Mouse (Mus musculus) heart, embryonic 16.5 days (tissue): ENCODE measurements at regions not wholly inside any gene's neighbourhood (a gene's known extent, or its start where the extent isn't known, plus 50 kb on each side); places are given as distances from the start of the nearest gene placed in this dataset.

Experiments
- ATAC-seq: fragments of 200-750 bp; cut with Nextera tagmentation; replicated peaks from 2 replicates; pipeline ENCODE4 v1.8.0; 2017; ENCODE audit warnings: moderate number of reproducible peaks; ENCODE audit not compliant: insufficient read depth, low FRiP score; ENCODE audit errors: extremely low read depth
- H3K27ac ChIP-seq: fragments of 300-500 bp; sonication (generic); 2 replicates; pipeline ENCODE4 v1.5.1; 2014; ENCODE audit warnings: mild to moderate bottlenecking, low read length, control low read depth, moderate library complexity
- H3K27me3 ChIP-seq: fragments of 300-500 bp; sonication (generic); 2 replicates; pipeline ENCODE4 v1.6.1; 2014; ENCODE audit warnings: low read length, mixed read lengths; ENCODE audit not compliant: control insufficient read depth, insufficient read depth
- H3K36me3 ChIP-seq: fragments of 300-500 bp; sonication (generic); 2 replicates; pipeline ENCODE4 v1.6.1; 2014; ENCODE audit not compliant: control insufficient read depth, insufficient read depth
- H3K4me1 ChIP-seq: fragments of 300-500 bp; sonication (generic); 2 replicates; pipeline ENCODE4 v1.6.1; 2014; ENCODE audit warnings: low read length, mixed read lengths; ENCODE audit not compliant: control insufficient read depth, insufficient read depth
- H3K4me2 ChIP-seq: fragments of 300-500 bp; sonication (generic); 2 replicates; pipeline ENCODE4 v1.6.1; 2014; ENCODE audit warnings: low read depth, mild to moderate bottlenecking, control low read depth, low read length
- H3K4me3 ChIP-seq: fragments of 300-500 bp; sonication (generic); 2 replicates; pipeline ENCODE4 v1.5.1; 2014; ENCODE audit warnings: mild to moderate bottlenecking, control low read depth, low read length
- H3K9ac ChIP-seq: fragments of 300-500 bp; sonication (generic); 2 replicates; pipeline ENCODE4 v1.6.1; 2014; ENCODE audit warnings: low read length, control low read depth
- H3K9me3 ChIP-seq: fragments of 300-500 bp; sonication (generic); replicated peaks from 2 replicates; pipeline ENCODE4 v1.6.1; 2016; ENCODE audit warnings: low read length; ENCODE audit not compliant: control insufficient read depth
- WGBS: fragments of 180-500 bp; shearing (Covaris S2); extraction: QIAGEN DNeasy Blood & Tissue Kit; methylation state at CpG from one replicate; pipeline ENCODE4 v1.1.7; 2014; 5-methylcytosine and 5-hydroxymethylcytosine counted together

GRCm38 (mm10) chr3:33717317-33717716, 82.3 kb upstream of the Ttc14 start:
- Histone ChIP-seq H3K4me2 (no peak overlapping the region), H3K4me1 (no peaks in the 10 kb centered on the region), H3K9me3 (peaks cover 5% of the 10 kb centered on the region; the same call in 1 of the 2 replicates), H3K36me3 (no peaks in the 10 kb centered on the region), H3K27ac (no peak overlapping the region), H3K27me3 (no peaks in the 10 kb centered on the region), H3K9ac (no peak overlapping the region), H3K4me3 (no peak overlapping the region)
- WGBS, result 75% methylated on average over 4 of the region's 4 CpGs
- ATAC-seq, result no peak

- no peak for ATAC-seq
- 78% methylated on average over 1 of the region's 1 CpGs for WGBS
- H3K9me3 ChIP-seq, result no peaks in the 10 kb centered on the region
- H3K4me3 ChIP-seq, result no peak overlapping the region
- H3K36me3 ChIP-seq, result no peaks in the 10 kb centered on the region
- no peaks in the 10 kb centered on the region for H3K4me1 ChIP-seq
- H3K9ac ChIP-seq, result no peak overlapping the region
- no peak overlapping the region for H3K4me2 ChIP-seq
- no peaks in the 10 kb centered on the region for H3K27me3 ChIP-seq
- no peak overlapping the region for H3K27ac ChIP-seq
These were observed 71.7 kb upstream of the Ttc14 start for GRCm38 (mm10) chr3:33727915-33728314.

- Histone ChIP-seq H3K4me1 (no peaks in the 10 kb centered on the region), H3K9ac (no peak overlapping the region), H3K4me3 (no peak overlapping the region), H3K36me3 (no peaks in the 10 kb centered on the region), H3K9me3 (no peaks in the 10 kb centered on the region), H3K4me2 (no peak overlapping the region), H3K27ac (no peak overlapping the region), H3K27me3 (no peaks in the 10 kb centered on the region)
- no peak for ATAC-seq
- WGBS, result 72% methylated on average over 4 of the region's 4 CpGs
These were observed 69.3 kb upstream of the Ttc14 start for GRCm38 (mm10) chr3:33730364-33730763.

- H3K4me1 ChIP-seq, result 0 out of 2 replicates have a peak, but pooled peaks cover 2% of the 10 kb centered on the region
- no peak overlapping the region for H3K4me3 ChIP-seq
- ATAC-seq, result peak; percentile 67; the same call in 1 of the 2 replicates
- no peaks in the 10 kb centered on the region for H3K27me3 ChIP-seq
- H3K9me3 ChIP-seq, result no peaks in the 10 kb centered on the region
- WGBS, result 53% methylated on average over 1 of the region's 1 CpGs
- 0 out of 2 replicates have a peak overlapping the region, but pooled peaks have one; percentile 15 for H3K4me2 ChIP-seq
- no peaks in the 10 kb centered on the region for H3K36me3 ChIP-seq
- H3K9ac ChIP-seq, result no peak overlapping the region
- H3K27ac ChIP-seq, result peak overlapping the region; percentile 48
These were observed 62.1 kb upstream of the Ttc14 start for GRCm38 (mm10) chr3:33737496-33737895.

GRCm38 (mm10) chr3:33742138-33742537, 57.5 kb upstream of the Ttc14 start:
- H3K4me3 ChIP-seq, result no peak overlapping the region
- H3K9ac ChIP-seq, result no peak overlapping the region
- H3K4me1 ChIP-seq, result 0 out of 2 replicates have a peak, but pooled peaks cover 1% of the 10 kb centered on the region
- H3K4me2 ChIP-seq, result no peak overlapping the region
- no peaks in the 10 kb centered on the region for H3K27me3 ChIP-seq
- H3K36me3 ChIP-seq, result no peaks in the 10 kb centered on the region
- H3K9me3 ChIP-seq, result no peaks in the 10 kb centered on the region
- no peak overlapping the region for H3K27ac ChIP-seq
- ATAC-seq, result no peak
- 74% methylated on average over 4 of the region's 4 CpGs for whole genome bisulfite sequencing
